Mouse (Mus musculus): ENCODE data around the gene Myo16.

The Myo16 gene

DNA sequence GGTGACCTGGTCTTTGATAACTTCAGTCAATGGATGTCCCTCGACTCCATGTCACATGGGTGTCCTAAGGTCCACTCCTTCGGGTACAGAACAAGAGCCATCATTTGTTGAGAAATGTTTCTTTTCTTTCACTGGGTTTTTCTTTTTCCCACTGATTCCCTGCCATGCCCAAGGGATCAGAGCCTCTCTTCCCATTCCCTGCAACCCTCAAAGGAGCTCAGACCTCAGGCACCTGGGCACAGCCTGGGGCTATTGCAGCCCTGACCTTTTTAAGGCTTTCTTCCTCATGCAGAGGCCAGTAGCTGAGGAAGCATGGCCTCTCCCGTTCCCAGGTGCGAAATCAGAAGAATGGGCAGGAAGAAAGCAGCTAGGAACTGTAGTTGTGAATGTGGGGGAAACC lies 23.4 kb downstream of the Myo16 start:
- no peak for DNase-seq

DNA sequence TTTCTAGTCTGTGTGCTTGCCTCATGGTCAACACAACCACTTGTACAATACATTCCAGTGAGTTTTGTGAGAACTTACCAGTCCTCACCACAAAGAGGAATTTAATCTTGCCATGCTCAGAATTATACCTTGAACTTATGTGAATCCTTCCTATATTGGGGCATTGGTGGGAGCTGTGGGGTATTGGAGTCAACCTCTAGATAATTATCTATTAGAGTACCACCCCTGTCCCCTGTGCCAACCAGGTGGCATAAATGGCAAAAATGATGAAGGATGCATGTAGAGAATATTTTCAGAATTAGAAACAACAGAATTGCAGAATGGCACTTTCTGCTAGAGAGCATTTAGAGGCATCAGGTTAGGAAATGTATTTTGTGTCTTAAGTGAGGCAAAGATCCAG lies 25.3 kb downstream of the Myo16 start:
- DNase-seq, result no peak

DNA sequence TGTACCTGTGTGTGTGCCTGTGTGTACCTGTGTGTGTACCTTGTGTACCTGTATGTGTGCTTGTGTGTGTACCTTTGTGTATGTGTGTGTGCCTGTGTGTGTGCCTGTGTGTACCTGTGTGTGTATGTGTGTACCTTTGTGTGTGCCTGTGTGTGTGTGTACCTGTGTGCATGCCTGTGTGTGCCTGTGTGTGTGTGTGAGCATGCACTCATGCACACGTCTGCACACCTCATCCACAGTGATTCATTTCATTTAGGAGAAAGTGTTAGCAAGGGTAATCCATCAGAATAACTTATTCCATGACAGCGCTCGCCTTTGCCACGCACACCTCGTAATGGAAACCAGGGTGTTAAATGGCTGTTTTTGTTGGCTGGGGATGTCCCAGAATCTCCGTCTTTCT lies 36.9 kb downstream of the Myo16 start:
- DNase-seq, result no peak

DNA sequence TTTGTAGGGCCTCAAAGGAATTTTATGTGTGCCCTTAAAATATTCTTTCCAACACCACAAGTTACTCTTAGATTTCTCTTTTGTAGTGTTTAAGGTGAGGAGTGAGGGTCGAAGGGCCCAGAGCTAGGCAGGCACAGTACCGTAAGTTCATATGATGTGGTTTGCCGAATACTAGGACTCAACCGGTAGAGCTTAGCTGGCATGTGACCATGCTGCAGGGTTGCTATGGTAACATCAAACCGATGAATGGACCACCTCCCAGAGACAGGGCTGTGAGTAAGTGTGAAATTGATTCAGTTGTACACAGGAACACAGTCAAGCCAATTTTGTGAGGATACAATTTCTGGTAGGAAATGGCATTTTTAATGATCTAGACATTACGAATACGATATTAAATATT lies 44.5 kb downstream of the Myo16 start:
- DNase-seq, result peak; percentile 20

DNA sequence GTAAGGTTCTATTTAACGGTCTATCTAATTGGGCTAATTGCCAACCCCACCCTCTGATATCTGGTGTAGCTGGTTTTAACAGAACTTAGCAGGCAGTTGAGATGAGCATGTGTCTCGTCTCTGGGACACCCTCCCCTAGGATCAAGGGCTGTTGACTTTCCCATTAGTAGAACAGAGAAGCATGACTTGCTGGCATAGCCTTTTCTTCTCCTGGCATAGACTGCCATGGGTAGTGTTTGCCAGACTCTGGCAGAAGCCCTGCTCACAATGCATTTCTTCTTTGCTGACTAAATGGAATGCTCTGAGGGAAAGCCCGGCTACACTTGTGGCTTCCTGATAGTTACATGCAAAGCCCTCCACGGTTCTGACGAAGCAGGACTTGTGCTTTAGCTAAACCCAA lies 45.6 kb downstream of the Myo16 start:
- DNase-seq, result no peak

DNA sequence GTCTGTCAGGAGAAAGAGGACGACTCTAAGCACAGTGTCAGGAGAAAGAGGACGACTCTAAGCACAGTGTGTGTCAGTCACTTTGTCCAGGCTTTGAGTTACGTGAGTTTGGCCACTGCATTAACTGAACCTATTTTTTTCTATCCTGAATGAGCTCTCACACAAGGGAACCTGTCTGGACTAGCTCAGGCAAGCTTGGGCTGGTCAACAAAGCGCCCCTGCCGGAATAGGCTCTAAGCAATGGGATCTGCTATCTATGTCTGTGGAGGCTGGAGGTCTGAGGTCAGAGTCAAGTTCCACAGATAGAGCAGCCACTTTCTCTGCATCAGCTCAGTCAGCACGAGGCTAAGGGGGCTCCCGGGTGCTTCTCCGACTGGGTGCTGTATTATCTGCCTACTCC lies 46.3 kb downstream of the Myo16 start:
- no peak for DNase-seq

DNA sequence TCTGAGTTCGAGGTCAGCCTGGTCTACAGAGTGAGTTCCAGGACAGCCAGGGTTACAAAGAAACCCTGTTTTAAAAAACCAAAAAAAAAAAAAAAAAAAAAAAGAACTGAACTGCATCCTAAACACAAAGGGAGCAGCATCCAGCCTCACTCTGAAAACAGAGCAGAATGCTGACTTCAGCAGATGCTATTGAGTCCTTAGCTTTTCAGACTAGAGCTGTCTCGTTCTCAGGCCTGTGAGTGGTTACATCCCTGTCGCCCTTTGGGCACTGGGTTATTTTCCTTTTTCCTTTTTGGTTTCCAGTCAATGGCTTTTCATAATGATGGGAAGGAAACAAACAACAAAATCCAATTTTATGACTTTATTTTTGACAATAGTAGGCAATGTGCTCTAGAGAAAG lies 61.3 kb downstream of the Myo16 start:
- DNase-seq, result no peak

DNA sequence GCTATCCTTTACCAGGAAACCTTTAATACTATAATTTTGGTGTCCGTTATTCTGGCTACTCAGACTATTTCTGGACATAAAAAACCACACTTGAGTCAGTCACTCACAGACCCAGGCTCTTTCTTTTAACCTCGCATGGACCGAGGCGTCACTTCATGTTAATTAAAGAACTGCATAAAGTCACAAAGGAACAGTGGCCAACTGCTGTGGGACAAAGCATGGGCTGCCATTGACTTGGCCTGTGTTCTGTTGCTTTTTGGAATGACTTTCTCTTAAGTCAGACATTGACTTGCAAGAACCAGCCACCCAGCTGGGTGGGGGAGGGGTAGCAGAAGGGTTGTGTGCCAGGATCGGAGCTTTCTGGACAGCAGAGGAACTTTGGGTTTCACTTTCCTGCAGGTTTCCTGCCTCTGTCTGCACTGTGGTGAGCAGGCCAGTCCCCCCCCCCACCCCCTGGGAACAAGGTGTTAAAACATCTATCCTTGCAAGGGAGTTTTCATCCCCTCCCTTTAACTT lies 66.1 kb downstream of the Myo16 start:
- DNase-seq, result no peak

DNA sequence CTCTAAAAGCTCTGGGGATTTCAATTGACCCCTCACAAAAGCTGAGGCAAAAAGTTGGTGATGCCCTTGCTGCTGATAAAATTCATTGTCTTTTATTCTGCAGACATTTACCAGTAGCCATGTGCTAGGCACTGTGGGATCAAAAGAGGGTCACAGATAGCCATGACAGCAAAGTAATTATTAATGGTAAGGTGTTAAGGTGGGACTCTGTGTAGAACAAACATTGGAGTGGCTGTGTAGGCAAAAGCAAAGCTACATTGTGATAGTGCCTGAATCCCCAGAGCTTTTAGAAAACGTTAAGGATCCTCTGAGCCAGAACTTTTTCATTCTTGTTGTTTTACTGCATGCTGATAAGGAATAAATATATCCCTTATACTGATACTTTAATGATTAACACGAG lies 69.1 kb downstream of the Myo16 start:
- DNase-seq, result no peak

DNA sequence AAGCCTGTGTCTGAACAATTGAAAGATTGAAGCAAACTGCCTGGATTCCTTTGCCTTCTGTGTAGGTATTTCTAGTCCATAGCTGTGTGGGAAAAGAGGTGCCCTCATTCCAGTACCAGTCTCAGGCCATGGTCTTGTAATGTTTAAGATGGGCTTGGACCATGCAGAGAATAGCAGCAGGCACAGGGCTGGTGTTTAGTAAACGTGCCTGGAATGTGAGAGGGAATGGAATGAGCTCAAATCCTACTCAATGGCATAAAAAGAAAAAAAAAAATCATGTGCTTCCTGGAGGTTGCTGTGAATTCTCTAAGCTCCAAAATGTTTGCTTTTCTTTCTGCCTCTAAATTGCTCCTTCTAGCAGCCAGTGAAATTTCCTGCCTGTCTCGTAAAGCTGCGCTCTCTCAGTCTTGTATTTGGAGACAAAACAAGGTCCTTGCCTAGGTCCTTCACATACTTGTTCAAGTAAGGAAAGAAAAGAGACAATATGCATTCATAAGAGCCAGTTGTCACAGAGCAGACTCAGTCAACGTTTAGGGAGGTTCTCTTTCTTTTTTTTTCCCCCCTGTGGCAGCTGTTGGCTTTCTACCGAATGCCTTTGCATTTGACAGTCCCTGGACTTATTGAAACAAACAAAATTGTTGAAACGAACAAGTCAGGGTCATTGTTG lies 70.0 kb downstream of the Myo16 start:
- DNase-seq, result no peak

DNA sequence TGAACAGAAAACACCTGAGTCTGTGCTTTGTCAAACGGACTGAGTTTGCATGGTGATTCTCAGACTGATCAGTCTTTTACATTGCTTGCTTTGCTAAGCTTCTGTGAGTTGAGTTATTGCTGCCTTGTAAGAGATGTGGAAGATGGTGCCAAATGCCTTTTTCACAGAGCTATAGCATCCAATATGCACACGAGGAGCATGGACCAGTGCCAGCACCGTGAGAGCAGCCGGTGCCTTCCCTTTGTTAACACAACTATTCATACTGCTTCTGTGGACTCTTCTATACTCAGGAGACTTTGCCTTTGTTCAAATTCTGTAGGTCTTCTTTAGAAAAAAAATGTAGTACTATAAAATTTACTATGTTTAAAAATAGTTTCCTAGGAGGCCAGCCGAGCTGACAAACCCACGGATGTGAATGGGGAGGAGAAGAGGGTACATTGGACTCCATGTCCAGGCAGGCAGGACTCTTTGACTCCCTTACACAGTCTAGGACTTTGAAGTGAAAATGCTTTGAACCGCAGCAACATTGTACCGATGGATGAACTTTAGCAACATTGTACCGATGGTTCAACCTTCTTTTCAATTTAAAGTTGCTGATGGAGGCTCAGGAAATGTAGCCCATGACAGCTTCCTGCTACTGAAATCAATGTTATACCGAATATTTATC lies 70.7 kb downstream of the Myo16 start:
- DNase-seq, result no peak

DNA sequence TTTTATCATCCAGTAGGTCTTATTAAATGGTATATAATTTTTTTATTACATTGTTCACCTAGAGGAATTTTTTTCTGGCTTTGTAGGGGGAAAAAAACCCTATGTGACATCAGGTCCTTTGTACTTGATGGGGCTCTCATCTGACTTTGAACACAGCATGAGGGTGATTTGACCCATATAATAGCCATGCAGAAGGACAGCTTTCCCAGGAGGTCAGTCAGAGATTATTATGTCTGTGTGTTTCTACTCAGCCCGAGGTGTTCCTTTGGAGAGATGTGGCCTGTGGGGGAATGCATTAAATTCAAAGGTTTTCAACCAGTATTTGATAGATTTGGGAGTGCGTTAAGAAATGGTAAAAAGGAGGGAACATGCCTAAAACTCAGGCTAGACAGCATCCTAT lies 71.3 kb downstream of the Myo16 start:
- no peak for DNase-seq

DNA sequence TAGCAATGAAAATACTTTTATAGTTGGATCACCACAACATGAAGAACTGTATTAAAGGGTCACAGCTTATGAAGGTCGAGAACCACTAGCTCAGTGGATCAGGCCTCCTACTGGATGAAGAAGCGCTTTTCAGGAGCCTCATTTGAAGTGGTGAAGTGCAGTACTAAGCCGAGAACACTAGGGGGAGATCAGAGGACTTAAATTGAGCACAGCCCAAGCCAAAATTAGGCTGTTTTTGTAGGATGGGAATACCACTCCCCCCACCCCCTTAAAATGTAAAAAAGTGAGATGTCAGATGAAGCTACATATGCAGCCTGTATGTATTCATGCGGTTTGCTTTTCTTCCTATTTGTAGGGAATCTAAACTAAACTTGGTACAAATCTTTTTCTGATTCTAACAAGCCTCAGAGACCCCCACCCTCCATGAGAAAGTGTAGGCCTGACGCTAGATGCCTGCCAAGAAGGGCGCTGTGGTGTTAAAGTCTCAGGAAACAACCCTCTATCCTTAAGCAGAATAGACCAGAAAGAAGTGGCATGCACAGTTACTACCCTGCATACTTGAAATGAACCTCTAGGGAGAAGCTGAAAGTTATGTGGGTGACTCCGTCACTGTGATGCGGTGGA lies 77.1 kb downstream of the Myo16 start:
- DNase-seq, result peak; percentile 47

DNA sequence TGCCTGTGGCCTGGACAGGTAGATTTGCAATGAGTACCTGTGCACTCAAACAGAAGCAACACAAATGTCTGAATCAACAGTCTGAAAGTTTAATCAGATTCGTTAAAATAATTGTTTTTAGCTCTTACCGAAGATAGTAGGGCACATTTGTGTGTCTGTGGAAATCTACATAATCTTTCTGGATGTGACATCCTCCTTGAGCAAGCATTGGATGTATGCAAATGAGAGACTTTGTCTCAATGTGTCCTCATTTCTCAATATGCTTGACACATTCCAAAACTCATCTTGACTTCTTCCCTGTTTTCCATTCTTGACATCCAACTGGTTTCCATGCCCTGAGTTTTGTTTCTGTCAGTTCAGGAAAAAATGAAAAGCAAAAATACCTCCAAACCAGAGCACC lies 80.8 kb downstream of the Myo16 start:
- DNase-seq, result no peak

DNA sequence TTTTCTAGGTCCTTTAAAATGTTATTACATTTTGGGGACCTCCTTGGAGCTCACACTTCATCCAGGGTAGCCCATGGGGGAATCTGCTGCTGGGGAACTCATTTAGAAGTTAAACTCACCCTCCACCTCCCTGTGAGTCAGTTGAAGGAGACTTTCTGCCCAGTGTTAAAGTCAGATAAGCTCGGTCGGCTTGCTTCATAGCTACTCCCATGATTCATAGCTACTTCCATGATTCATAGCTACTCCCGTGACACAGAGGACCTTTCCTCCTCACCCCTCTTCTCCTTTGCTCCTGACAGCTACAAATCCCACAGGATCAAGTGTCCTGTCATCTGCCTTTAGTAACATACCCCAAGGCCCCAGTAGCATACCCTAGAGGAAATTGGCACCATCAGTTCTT lies 89.6 kb downstream of the Myo16 start:
- no peak for DNase-seq

DNA sequence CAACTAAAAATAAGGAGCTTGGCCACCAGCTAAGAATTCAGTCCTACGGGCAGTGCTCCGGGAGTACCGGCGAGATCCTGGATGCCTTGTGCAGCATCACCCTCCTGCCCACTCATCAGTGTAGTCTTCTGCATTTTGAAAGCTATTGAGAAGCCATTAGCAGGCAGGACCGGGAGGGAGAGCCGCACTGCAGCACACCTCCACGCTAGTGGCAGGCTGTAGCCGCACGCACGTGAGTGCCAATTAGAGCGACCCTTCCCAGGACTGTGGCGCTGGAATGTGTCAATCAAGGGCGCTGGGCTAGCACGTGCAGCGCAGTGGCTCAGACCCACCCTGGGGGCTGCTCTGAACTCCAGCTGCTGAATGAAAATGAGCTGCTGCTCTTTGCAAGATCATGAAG lies 95.4 kb downstream of the Myo16 start:
- DNase-seq, result peak; percentile 28

DNA sequence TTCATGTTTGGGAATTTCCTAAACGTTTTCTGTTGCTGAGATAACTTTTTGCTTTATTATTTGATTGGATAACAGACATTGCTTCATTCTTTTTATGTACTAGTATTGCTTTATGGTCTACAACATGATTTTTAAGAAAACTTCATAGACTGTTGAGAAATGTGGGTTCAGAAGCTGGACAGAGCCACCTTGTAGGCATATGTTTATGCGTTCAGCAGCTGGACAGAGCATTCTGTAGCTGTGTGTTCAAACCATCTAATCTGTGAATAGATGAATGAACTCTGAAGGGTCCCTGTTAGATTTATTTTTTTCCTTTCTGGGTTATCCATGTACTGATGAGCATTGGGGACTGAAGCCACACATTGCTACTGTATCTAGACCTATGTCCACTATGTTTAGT lies 102.0 kb downstream of the Myo16 start:
- no peak for DNase-seq

DNA sequence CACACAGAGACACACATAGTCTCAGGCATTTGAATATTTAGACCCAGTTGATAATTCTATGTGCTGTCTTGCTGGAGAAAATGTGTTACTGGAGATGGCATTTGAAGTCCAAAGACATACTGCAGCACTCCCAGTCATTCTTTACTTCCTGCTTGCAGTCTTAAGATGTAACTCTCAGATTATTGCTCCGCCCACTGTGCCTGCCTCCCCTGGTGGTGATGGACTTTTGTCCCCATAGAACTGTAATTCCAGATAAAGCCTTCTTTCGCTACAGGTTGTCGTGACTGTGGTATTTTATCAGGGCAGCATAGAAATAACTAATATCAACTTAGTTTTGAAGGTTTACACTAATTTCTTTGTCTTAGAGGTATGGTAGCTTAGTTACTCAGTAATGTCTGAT lies 102.9 kb downstream of the Myo16 start:
- no peak for DNase-seq

DNA sequence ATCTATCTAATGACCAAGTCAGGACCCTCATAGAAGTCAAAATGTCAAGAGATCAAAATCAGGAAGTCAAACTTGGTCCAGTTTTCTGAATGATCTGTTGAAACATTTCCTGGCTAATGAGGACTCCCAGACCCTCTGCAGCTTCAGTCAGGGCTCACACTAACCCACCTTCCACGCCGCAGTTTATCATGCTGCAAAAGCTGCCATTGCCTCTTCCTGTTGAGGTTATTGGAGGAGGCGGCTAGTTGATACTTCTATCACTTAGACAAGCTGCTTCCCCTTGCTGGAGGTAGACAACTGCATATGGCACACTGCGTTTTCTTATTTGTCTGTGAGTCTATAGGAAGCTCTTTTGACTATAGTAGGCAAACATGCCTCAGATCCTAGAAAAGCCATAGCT lies 116.4 kb downstream of the Myo16 start:
- no peak for DNase-seq

DNA sequence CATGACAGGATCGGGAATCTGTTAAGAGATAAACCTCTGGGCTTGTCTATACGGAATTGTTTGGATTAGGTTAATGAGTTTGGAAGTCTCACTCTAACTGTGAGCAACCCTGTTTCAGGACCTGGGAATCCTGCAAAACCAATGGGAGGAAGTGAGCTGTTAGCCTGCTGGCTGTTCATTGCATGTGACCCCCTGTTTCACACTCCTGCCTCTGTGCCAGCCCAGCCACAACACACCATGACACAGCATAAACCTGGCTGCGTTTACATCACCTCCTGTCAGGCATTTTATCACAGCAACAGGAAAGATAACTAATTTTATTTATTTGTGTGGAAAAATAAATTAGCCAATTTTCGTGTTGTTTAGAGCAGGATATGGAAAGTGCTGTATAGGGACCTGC lies 138.9 kb downstream of the Myo16 start:
- no peak for DNase-seq

DNA sequence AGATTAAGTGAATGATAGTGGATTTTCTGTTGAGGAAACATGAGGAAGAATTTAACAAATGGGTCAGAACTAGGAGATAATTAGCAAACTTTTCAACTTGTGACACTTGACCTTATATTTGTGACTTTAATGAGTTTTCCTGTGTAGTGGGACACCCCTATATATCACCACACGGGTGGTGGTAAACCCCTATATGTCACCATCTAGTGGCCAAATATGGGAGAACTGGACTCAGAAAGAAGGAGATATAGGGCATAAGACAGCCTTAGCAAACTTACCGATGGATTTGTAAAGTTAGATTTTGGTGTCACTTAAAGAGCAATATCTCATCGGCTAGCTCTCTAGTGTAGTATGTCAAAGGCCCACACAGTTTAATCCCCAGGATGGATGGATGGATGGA lies 147.1 kb downstream of the Myo16 start:
- no peak for DNase-seq

DNA sequence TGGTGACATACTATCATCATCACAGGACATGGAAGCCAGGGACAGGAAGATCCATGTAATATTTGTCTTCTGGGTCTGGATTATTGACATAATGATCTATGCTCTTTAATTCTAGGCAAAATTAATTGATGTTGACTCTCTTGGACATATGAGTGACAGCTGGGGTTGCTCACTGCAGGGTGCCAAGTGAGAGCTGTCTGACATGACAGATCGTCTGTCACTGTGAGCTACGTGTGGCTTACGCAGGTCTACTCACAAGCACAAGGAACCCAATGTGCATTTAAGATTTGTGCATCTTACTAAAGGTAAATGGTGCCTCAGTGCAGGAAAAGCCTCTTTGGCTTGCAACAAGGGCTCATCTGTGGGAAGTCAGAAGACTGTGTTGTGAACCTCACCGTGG lies 149.3 kb downstream of the Myo16 start:
- no peak for DNase-seq

DNA sequence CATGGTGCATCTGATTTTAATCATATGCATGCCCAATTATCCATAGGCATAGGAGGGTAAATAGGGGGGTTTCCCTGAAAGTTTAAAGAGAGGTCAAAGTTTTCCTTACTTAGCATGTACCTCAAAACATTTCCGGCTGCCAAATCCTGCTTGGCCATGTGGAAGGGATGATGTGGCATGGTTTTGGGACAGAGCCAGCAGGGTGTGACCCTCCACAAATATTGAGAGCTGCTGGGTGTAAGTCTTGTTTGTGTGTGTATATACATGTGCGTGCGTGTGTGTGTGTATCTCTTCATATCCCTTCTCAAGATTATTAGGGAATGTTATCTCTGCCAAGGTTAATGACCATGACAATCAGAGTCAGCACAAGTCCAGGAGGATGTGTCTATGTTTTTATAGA lies 150.3 kb downstream of the Myo16 start:
- no peak for DNase-seq

DNA sequence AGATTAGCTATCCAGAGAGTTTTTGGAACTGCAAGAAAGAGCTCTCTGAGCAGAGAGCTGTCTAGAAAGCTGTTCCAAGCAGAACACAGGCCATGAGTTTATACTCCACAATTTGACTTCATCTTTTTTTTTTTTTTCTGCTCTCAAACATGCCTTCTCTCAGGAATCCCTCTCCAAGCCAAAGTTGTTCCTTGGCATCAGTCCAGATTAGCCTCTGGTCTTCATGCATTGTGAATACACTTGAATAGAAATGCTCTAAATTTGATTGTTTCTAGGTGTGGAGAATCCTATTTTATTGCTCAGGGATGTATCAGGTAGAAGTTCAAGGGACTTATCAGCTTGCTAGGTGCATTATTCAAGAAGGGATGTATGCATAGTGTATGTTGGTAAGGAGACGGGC lies 151.0 kb downstream of the Myo16 start:
- no peak for DNase-seq

DNA sequence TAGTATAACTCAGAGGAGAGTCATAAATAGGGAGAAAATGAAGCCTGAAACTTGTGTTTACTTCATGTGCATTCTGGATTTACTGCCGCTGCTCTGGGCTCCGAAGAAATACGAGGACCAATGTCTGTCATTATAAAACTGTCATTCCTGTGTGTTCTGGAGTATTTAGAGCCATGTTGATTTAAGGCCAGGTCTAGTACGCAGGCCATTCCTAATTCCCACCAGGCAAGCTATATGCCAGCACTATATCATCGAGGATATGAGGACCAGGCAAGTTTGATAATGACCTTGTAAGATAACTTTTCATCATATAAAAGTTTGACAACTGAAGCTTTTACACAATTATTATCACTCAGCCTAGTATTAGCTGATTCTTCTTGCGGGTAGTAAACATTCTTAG lies 153.6 kb downstream of the Myo16 start:
- no peak for DNase-seq

Data from right cerebral cortex, adult 18-20 months (tissue).